Mouse (Mus musculus) spleen, embryonic (tissue): ENCODE data around the gene Serpinb3d.
"Not testable (repeated sequence)": the region's sequence is repeated elsewhere in the genome, so short reads cannot be mapped to it uniquely, and the experiment has no call there.

ENCODE experiments used
- CTCF ChIA-PET: fragments of 350-600 bp; sonication (Branson Sonifier 250); formaldehyde crosslinking; loops from one replicate; lab custom pipeline; 2022; lab: Charles Lee

Serpinb3d gene

GRCm38 (mm10) chr1:107083406-107083805, at the start of gene Serpinb3d:
Serpinb3d (minus strand) TSS chr1:107083506.
- CTCF ChIA-PET = no interaction called here

GRCm38 (mm10) chr1:107127453-107127852, 44.1 kb upstream of the Serpinb3d start:
- CTCF ChIA-PET = not testable (repeated sequence)

- CTCF ChIA-PET = interaction anchor here (0.7 kb wide), 1 partner anchor 130 kb away, joined by 3 read pairs; no protein-coding TSS in a partner anchor
Observed at GRCm38 (mm10) chr1:107098417-107098816, 15.1 kb upstream of the Serpinb3d start.

GRCm38 (mm10) chr1:107052203-107052602, 31.1 kb downstream of the Serpinb3d start, which contains the start of gene Serpinb3a:
Serpinb3a (minus strand) TSS chr1:107052303.
- CTCF ChIA-PET = no interaction called here

- CTCF ChIA-PET = not testable (repeated sequence)
Observed at GRCm38 (mm10) chr1:107034236-107034635, 49.1 kb downstream of the Serpinb3d start.
